Mouse (Mus musculus) heart, postnatal 36 days (tissue): ENCODE results near the gene Insl3. TPM values are rescaled to one million over a fixed set of nuclear protein-coding genes. Genes with fewer than 3 reads are reported as not detected.

Experiments
- total RNA-seq, 2 experiments: library from RNA; stranded (reverse); gene quantifications; 2 replicates each; pipeline ENCODE4 v1.2.3; 2021

Insl3 gene
- total RNA-seq, 2 experiments from 2014 or later = 3.8 to 4.7 TPM

Other genes starting within 250 kb of the Insl3 start
- 10 to 100 TPM; 26.2 to 29.9 TPM for gene Abhd8, start 225.6 kb upstream of the Insl3 start, total RNA-seq
- 100 to 1,000 TPM; 117 to 129 TPM for gene Mrpl34, start 224.3 kb upstream of the Insl3 start, total RNA-seq
- gene Dda1, start 220.0 kb upstream of the Insl3 start, total RNA-seq = 10 to 100 TPM; 32.1 to 32.3 TPM
- gene Ano8, start 203.3 kb upstream of the Insl3 start, total RNA-seq = 10 to 100 TPM; 18.1 to 18.6 TPM
- 10 to 100 TPM; 15.8 to 20.2 TPM for gene Gtpbp3, start 201.1 kb upstream of the Insl3 start, total RNA-seq
- gene Plvap, start 177.5 kb upstream of the Insl3 start, total RNA-seq = 10 to 100 TPM; 24.5 to 26.0 TPM
- not detected for gene Ccdc194, start 163.5 kb upstream of the Insl3 start, total RNA-seq
- 10 to 100 TPM; 17.1 to 32.9 TPM for gene Bst2, start 151.8 kb upstream of the Insl3 start, total RNA-seq
- 10 to 100 TPM; 27.8 to 32.9 TPM for gene Mvb12a, start 146.3 kb upstream of the Insl3 start, total RNA-seq
- under 1 TPM in 1 of 2 experiments, not detected in 1; 0.22 TPM for gene Tmem221, start 130.3 kb upstream of the Insl3 start, total RNA-seq
- under 1 TPM in 1 of 2 experiments, not detected in 1; 0.19 TPM for gene Nxnl1, start 122.6 kb upstream of the Insl3 start, total RNA-seq
- gene Slc27a1, start 120.3 kb upstream of the Insl3 start, total RNA-seq = 100 to 1,000 TPM; 171 to 223 TPM
- 10 to 100 TPM; 64.7 to 69.7 TPM for gene Pgls, start 97.0 kb upstream of the Insl3 start, total RNA-seq
- gene Fam129c, start 91.6 kb upstream of the Insl3 start, total RNA-seq = 1 to 10 TPM in 1 of 2 experiments, under 1 TPM in 1; 0.58 to 1.2 TPM
- gene Colgalt1, start 78.2 kb upstream of the Insl3 start, total RNA-seq = 10 to 100 TPM; 40.2 to 45.2 TPM
- gene Unc13a, start 17.5 kb upstream of the Insl3 start, total RNA-seq = under 1 TPM; 0.49 to 0.64 TPM
- gene Jak3, start 12.9 kb upstream of the Insl3 start, total RNA-seq = 1 to 10 TPM; 8.2 to 8.6 TPM
- gene B3gnt3, start 12.6 kb downstream of the Insl3 start, total RNA-seq = 1 to 10 TPM; 6.5 to 7.5 TPM
- 1 to 10 TPM in 1 of 2 experiments, under 1 TPM in 1; 0.56 to 1.2 TPM for gene Fcho1, start 36.5 kb downstream of the Insl3 start, total RNA-seq
- gene Zfp709, start 192.8 kb downstream of the Insl3 start, total RNA-seq = 1 to 10 TPM; 6.2 to 6.9 TPM
- gene Zfp882, start 219.4 kb downstream of the Insl3 start, total RNA-seq = 1 to 10 TPM; 2.4 to 5.5 TPM
- gene Zfp617, start 219.4 kb downstream of the Insl3 start, total RNA-seq = 10 to 100 TPM; 25.1 to 25.2 TPM